Mouse (Mus musculus): ENCODE results near the gene Fastkd3. TPM values are rescaled to one million over a fixed set of nuclear protein-coding genes. Genes with fewer than 3 reads are reported as not detected.
A peak's percentile ranks its signal among the peaks of the same experiment; 100 is the strongest.

Gene Fastkd3
- polyA plus RNA-seq, 1 experiment from 2014 or later: 8.4 TPM

DNA sequence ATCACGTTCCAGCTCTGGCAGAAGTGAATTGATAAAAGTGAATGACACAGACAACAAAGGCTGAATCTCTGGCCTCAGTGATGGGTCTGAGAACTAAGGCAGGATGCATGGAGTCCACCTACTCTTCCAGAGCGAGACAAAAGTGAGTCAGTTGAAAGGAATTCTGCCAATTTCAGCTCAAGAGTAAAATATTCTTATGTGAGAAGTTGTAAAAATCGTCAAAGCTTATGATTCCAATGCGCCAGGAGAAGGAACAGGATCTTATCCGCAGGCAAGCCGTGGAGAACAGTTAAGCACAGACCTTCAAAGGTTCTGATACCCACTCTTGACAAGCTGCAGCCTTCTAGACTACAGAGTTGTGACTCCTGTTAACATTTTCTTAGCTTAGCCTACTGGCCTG, 21.1 kb downstream of the Fastkd3 start:
- H3K27me3 ChIP-seq (ENCODE audit: insufficient read depth, low read length): no peaks in the 10 kb centered on the region
- ATAC-seq (no peak), DNase-seq (no peak)
- H3K9ac ChIP-seq (replicated peaks): no peak overlapping the region
- no peaks in the 10 kb centered on the region for H3K36me3 ChIP-seq (replicated peaks; ENCODE audit: insufficient read depth, low read length)
- H3K9me3 ChIP-seq (ENCODE audit: low read length): no peaks in the 10 kb centered on the region
- H3K27ac ChIP-seq (ENCODE audit: low read depth): no peak overlapping the region
- H3K4me1 ChIP-seq (ENCODE audit: insufficient read depth): no peaks in the 10 kb centered on the region
- H3K4me2 ChIP-seq (ENCODE audit: low read depth, low read length): no peak overlapping the region
- 72% methylated on average over 6 of the region's 6 CpGs for WGBS (ENCODE audit: insufficient replicate concordance)
- no peak overlapping the region for H3K4me3 ChIP-seq (ENCODE audit: low read depth, low read length)
- TF ChIP-seq CTCF (IDR thresholded peaks at IDR 0.05; ENCODE audit: low read depth) (no peak), EP300 (IDR thresholded peaks at IDR 0.05; ENCODE audit: low read depth) (no peak)

DNA sequence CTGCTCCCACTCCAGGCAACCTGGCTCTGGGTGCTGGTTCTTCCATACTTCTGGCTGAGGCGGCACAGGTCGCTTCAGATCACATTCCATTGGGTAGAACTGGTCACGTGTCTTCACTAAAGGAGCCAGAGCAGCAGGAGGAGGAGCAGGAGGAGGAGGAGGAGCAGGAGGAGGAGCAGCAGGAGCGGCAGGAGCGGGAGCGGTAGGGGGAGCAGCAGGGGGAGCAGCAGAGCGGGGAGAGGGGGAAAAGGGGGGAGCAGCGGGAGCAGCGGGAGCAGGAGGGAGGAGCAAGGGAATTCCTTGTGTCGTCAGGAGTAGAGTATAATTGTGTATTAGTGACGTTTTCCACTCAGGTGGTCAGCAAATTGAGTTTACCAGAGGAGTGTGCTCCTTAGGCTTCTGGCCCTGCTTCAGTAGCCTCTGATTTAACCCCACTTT, 23.7 kb downstream of the Fastkd3 start:
- Histone ChIP-seq H3K27me3 (ENCODE audit: insufficient read depth, low read length) (no peaks in the 10 kb centered on the region), H3K4me2 (ENCODE audit: low read depth, low read length) (peak overlapping the region; percentile 27), H3K4me3 (ENCODE audit: low read depth, low read length) (peak overlapping the region; percentile 8; the same call in 1 of the 2 replicates), H3K36me3 (replicated peaks; ENCODE audit: insufficient read depth, low read length) (no peaks in the 10 kb centered on the region), H3K27ac (ENCODE audit: low read depth) (no peak overlapping the region), H3K4me1 (ENCODE audit: insufficient read depth) (no peaks in the 10 kb centered on the region), H3K9ac (replicated peaks) (no peak overlapping the region), H3K9me3 (ENCODE audit: low read length) (no peaks in the 10 kb centered on the region)
- no peak for TF ChIP-seq EP300 (IDR thresholded peaks at IDR 0.05; ENCODE audit: low read depth)
- ATAC-seq (0 out of 2 replicates have a peak, but pooled peaks have one; percentile 31), DNase-seq (no peak)
- 14% methylated on average over 11 of the region's 11 CpGs for WGBS (ENCODE audit: insufficient replicate concordance)

- peak overlapping the region; percentile 13; the same call in 1 of the 2 replicates for H3K4me2 ChIP-seq (ENCODE audit: low read depth, low read length)
- WGBS (ENCODE audit: insufficient replicate concordance): 45% methylated on average over 21 of the region's 21 CpGs
- H3K9ac ChIP-seq (replicated peaks): no peak overlapping the region
These were observed 25.8 kb downstream of the Fastkd3 start for GRCm38 (mm10) chr13:68607652-68608405.

GRCm38 (mm10) chr13:68622792-68623191, 40.8 kb downstream of the Fastkd3 start:
- 58% methylated on average over 6 of the region's 6 CpGs for WGBS (ENCODE audit: insufficient replicate concordance)
- Histone ChIP-seq H3K4me2 (ENCODE audit: low read depth, low read length) (no peak overlapping the region), H3K36me3 (replicated peaks; ENCODE audit: insufficient read depth, low read length) (no peaks in the 10 kb centered on the region), H3K9ac (replicated peaks) (no peak overlapping the region), H3K27ac (ENCODE audit: low read depth) (no peak overlapping the region), H3K4me1 (ENCODE audit: insufficient read depth) (no peaks in the 10 kb centered on the region), H3K4me3 (ENCODE audit: low read depth, low read length) (no peak overlapping the region), H3K9me3 (ENCODE audit: low read length) (no peaks in the 10 kb centered on the region), H3K27me3 (ENCODE audit: insufficient read depth, low read length) (no peaks in the 10 kb centered on the region)
- TF ChIP-seq EP300 (IDR thresholded peaks at IDR 0.05; ENCODE audit: low read depth): no peak
- TF ChIP-seq CTCF (IDR thresholded peaks at IDR 0.05; ENCODE audit: low read depth): peak; percentile 1; the same call in 1 of the 2 replicates
- DNase-seq (no peak), ATAC-seq (no peak)

More at GRCm38 (mm10) chr13:68607652-68608405, 25.8 kb downstream of the Fastkd3 start:
- H3K36me3 ChIP-seq (replicated peaks; ENCODE audit: insufficient read depth, low read length): no peaks in the 10 kb centered on the region
- no peak overlapping the region for H3K4me3 ChIP-seq (ENCODE audit: low read depth, low read length)
- DNase-seq: no peak
- no peak overlapping the region for H3K27ac ChIP-seq (ENCODE audit: low read depth)
- no peak for ATAC-seq
- H3K4me1 ChIP-seq (ENCODE audit: insufficient read depth): no peaks in the 10 kb centered on the region
- TF ChIP-seq CTCF (IDR thresholded peaks at IDR 0.05; ENCODE audit: low read depth) (no peak), EP300 (IDR thresholded peaks at IDR 0.05; ENCODE audit: low read depth) (no peak)
- no peaks in the 10 kb centered on the region for H3K27me3 ChIP-seq (ENCODE audit: insufficient read depth, low read length)
- H3K9me3 ChIP-seq (ENCODE audit: low read length): no peaks in the 10 kb centered on the region

DNA sequence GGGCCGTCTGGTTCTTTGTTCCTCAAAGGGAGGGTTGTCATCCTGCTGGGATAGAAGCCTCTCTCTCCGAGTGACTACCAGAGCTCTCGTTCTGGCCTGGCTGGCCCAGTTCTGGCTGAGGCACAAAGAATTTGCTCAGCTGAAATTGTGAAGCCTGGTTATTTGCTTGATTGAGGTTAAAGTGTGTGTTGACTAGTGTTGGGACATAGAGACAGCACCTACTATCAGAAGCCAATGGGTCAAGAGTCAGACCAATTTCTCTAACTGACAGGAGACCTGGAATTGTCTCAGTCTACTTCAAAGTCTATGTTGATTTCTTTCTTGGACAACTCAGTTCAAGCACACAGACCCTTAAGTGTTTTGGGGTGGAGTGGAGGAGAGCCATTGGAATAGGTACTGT, 45.0 kb downstream of the Fastkd3 start:
- no peak overlapping the region for H3K27ac ChIP-seq (ENCODE audit: low read depth)
- no peak overlapping the region for H3K4me2 ChIP-seq (ENCODE audit: low read depth, low read length)
- no peaks in the 10 kb centered on the region for H3K9me3 ChIP-seq (ENCODE audit: low read length)
- TF ChIP-seq CTCF (IDR thresholded peaks at IDR 0.05; ENCODE audit: low read depth): no peak
- DNase-seq: no peak
- WGBS (ENCODE audit: insufficient replicate concordance): 71% methylated on average over 3 of the region's 3 CpGs
- no peaks in the 10 kb centered on the region for H3K4me1 ChIP-seq (ENCODE audit: insufficient read depth)
- H3K27me3 ChIP-seq (ENCODE audit: insufficient read depth, low read length): no peaks in the 10 kb centered on the region
- peak; percentile 31; the same call in 1 of the 2 replicates for ATAC-seq
- no peak overlapping the region for H3K4me3 ChIP-seq (ENCODE audit: low read depth, low read length)
- no peak overlapping the region for H3K9ac ChIP-seq (replicated peaks)
- no peaks in the 10 kb centered on the region for H3K36me3 ChIP-seq (replicated peaks; ENCODE audit: insufficient read depth, low read length)

Other genes starting within 250 kb of the Fastkd3 start
- 3.3 and 6.4 TPM in 2 replicates for gene Mtrr, start 85 bp upstream of the Fastkd3 start, polyA plus RNA-seq (2015; fragmentation: Nextera tagmentation; extraction: Ambion mirVana)
- not detected in 2 replicates for gene 1700001L19Rik, start 15.2 kb downstream of the Fastkd3 start, polyA plus RNA-seq (2015; fragmentation: Nextera tagmentation; extraction: Ambion mirVana)